Mouse (Mus musculus) embryonic facial prominence, embryonic 15.5 days (tissue): ENCODE data around the gene Slc25a42. TPM values are rescaled to one million over a fixed set of nuclear protein-coding genes. Genes with fewer than 3 reads are reported as not detected.

Experiments used
- ATAC-seq: fragments of 200-750 bp; cut with Nextera tagmentation; 2 replicates; pipeline ENCODE4 v1.8.0; 2017; ENCODE audit warnings: low read depth, moderate TSS enrichment; ENCODE audit not compliant: insufficient number of reproducible peaks, low FRiP score, low TSS enrichment
- H3K27ac ChIP-seq: fragments of 300-500 bp; sonication (generic); replicated peaks from 2 replicates; pipeline ENCODE4 v1.5.1; 2015; ENCODE audit warnings: mild to moderate bottlenecking, inconsistent platforms
- H3K27me3 ChIP-seq: fragments of 300-500 bp; sonication (generic); 2 replicates; pipeline ENCODE4 v1.6.1; 2015; ENCODE audit warnings: inconsistent platforms
- H3K36me3 ChIP-seq: fragments of 300-500 bp; sonication (generic); 2 replicates; pipeline ENCODE4 v1.6.1; 2015; ENCODE audit warnings: mild to moderate bottlenecking, inconsistent platforms
- H3K4me1 ChIP-seq: fragments of 300-500 bp; sonication (generic); 2 replicates; pipeline ENCODE4 v1.6.1; 2015; ENCODE audit warnings: inconsistent platforms
- H3K4me2 ChIP-seq: fragments of 300-500 bp; sonication (generic); replicated peaks from 2 replicates; pipeline ENCODE4 v1.6.1; 2015; ENCODE audit warnings: mild to moderate bottlenecking, inconsistent platforms
- H3K4me3 ChIP-seq: fragments of 300-500 bp; sonication (generic); replicated peaks from 2 replicates; pipeline ENCODE4 v1.5.1; 2015; ENCODE audit warnings: mild to moderate bottlenecking, inconsistent platforms
- H3K9ac ChIP-seq: fragments of 300-500 bp; sonication (generic); 2 replicates; pipeline ENCODE4 v1.6.1; 2015; ENCODE audit warnings: inconsistent platforms
- H3K9me3 ChIP-seq: fragments of 300-500 bp; sonication (generic); replicated peaks from 2 replicates; pipeline ENCODE4 v1.6.1; 2016; ENCODE audit warnings: inconsistent platforms
- WGBS: fragments of 180-500 bp; shearing (Covaris S2); methylation state at CpG from one replicate; pipeline ENCODE4 v1.1.7; 2015; 5-methylcytosine and 5-hydroxymethylcytosine counted together
- polyA plus RNA-seq: library from polyadenylated mRNA; unstranded; fragments of >200 nt; fragmentation: Nextera tagmentation; extraction: Ambion mirVana; gene quantifications from 2 replicates; pipeline ENCODE4 v1.2.1, GENCODE M21; 2015

The Slc25a42 gene
- polyA plus RNA-seq = 6.7 and 8.9 TPM in 2 replicates

- ATAC-seq = peak; percentile 98
These were observed at the start of gene Slc25a42 for GRCm38 (mm10) chr8:70212112-70213055. Gene Slc25a42 (minus strand): TSS chr8:70212305.

DNA sequence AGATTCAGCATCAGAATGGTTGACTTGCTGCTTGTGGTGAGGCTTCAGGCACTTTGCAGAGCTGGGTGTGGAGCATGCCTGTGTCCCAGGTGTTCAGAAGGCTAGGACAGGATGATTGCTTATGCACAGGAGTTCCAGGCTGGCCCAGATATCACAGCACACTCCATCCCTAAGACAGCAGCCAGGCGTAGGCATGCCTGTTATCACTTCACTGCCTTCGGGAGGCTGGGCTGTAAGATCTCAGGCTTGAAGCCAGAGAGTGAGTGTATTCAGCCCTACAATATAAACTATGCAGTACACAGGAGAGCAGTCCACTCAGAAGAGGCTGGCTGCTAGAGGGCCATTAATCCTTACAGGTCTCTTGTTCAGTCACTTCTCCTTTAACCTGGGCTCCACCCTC, 46.9 kb upstream of the Slc25a42 start:
- Histone ChIP-seq H3K4me2 (no peak overlapping the region), H3K9me3 (no peaks in the 10 kb centered on the region), H3K4me3 (no peak overlapping the region), H3K27ac (no peak overlapping the region), H3K27me3 (no peaks in the 10 kb centered on the region), H3K4me1 (no peaks in the 10 kb centered on the region), H3K36me3 (peaks cover 99% of the 10 kb centered on the region), H3K9ac (no peak overlapping the region)
- no peak for ATAC-seq
- WGBS = 91% methylated on average over 2 of the region's 2 CpGs

More at GRCm38 (mm10) chr8:70212112-70213055, at the start of gene Slc25a42:
- H3K4me3 ChIP-seq = peak within 1 kb of the TSS; percentile 82
- H3K27ac ChIP-seq = peak within 1 kb of the TSS; percentile 69
- H3K4me1 ChIP-seq = peaks cover 24% of the 10 kb centered on the region
- H3K9me3 ChIP-seq = no peaks in the 10 kb centered on the region
- peak within 1 kb of the TSS; percentile 97 for H3K4me2 ChIP-seq
- whole genome bisulfite sequencing = under 1% methylated on average over 66 of the region's 66 CpGs
- peak within 1 kb of the TSS; percentile 58 for H3K9ac ChIP-seq
- no peaks in the 10 kb centered on the region for H3K36me3 ChIP-seq
- no peaks in the 10 kb centered on the region for H3K27me3 ChIP-seq

GRCm38 (mm10) chr8:70258600-70258999, 46.5 kb upstream of the Slc25a42 start:
- Histone ChIP-seq H3K9ac (no peak overlapping the region), H3K4me3 (no peak overlapping the region), H3K9me3 (no peaks in the 10 kb centered on the region), H3K4me2 (no peak overlapping the region), H3K36me3 (peaks cover 99% of the 10 kb centered on the region), H3K4me1 (no peaks in the 10 kb centered on the region), H3K27me3 (no peaks in the 10 kb centered on the region), H3K27ac (no peak overlapping the region)
- WGBS = 96% methylated on average over 5 of the region's 5 CpGs
- no peak for ATAC-seq

GRCm38 (mm10) chr8:70257456-70257855, 45.4 kb upstream of the Slc25a42 start:
- H3K27ac ChIP-seq = no peak overlapping the region
- no peaks in the 10 kb centered on the region for H3K4me1 ChIP-seq
- H3K27me3 ChIP-seq = no peaks in the 10 kb centered on the region
- no peak for ATAC-seq
- H3K4me2 ChIP-seq = no peak overlapping the region
- H3K4me3 ChIP-seq = no peak overlapping the region
- no peak overlapping the region for H3K9ac ChIP-seq
- WGBS = 85% methylated on average over 3 of the region's 3 CpGs
- H3K36me3 ChIP-seq = peaks cover 99% of the 10 kb centered on the region
- H3K9me3 ChIP-seq = no peaks in the 10 kb centered on the region

- WGBS = 78% methylated on average over 1 of the region's 1 CpGs
- no peaks in the 10 kb centered on the region for H3K27me3 ChIP-seq
- H3K27ac ChIP-seq = no peak overlapping the region
- H3K36me3 ChIP-seq = peaks cover 98% of the 10 kb centered on the region
- no peak overlapping the region for H3K4me2 ChIP-seq
- no peaks in the 10 kb centered on the region for H3K9me3 ChIP-seq
- no peak overlapping the region for H3K9ac ChIP-seq
- no peak overlapping the region for H3K4me3 ChIP-seq
- no peaks in the 10 kb centered on the region for H3K4me1 ChIP-seq
- no peak for ATAC-seq
These were observed 42.5 kb upstream of the Slc25a42 start for GRCm38 (mm10) chr8:70254628-70255027.

DNA sequence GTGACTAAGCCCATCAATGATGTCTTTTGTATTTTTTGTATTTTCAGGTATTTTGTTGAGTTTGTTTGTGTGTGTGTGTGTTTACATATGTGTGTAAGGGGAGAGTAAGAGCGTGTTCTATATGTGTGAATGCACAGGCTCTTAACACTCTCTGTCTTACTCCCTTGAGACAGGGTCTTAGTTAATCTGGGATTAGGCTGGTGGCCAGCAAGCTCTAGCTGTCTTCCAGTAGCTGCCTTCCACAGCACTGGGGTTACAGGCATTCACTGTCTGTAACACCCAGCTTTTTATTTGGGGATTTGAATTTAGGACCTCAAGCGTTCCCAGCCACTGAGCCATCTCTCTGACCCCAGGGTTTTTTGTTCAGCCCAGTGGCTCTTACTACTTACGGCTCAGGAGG, 35.7 kb upstream of the Slc25a42 start:
- no peak overlapping the region for H3K4me3 ChIP-seq
- H3K27me3 ChIP-seq = no peaks in the 10 kb centered on the region
- no peak overlapping the region for H3K27ac ChIP-seq
- ATAC-seq = no peak
- no peaks in the 10 kb centered on the region for H3K4me1 ChIP-seq
- H3K9ac ChIP-seq = no peak overlapping the region
- WGBS = 85% methylated on average over 3 of the region's 3 CpGs
- H3K4me2 ChIP-seq = no peak overlapping the region
- no peaks in the 10 kb centered on the region for H3K9me3 ChIP-seq
- H3K36me3 ChIP-seq = peaks cover 88% of the 10 kb centered on the region

GRCm38 (mm10) chr8:70246622-70247021, 34.5 kb upstream of the Slc25a42 start:
- Histone ChIP-seq H3K4me3 (no peak overlapping the region), H3K4me1 (no peaks in the 10 kb centered on the region), H3K9ac (no peak overlapping the region), H3K36me3 (peaks cover 87% of the 10 kb centered on the region), H3K27me3 (no peaks in the 10 kb centered on the region), H3K4me2 (no peak overlapping the region), H3K27ac (no peak overlapping the region), H3K9me3 (no peaks in the 10 kb centered on the region)
- ATAC-seq = no peak
- WGBS = 79% methylated on average over 6 of the region's 6 CpGs

DNA sequence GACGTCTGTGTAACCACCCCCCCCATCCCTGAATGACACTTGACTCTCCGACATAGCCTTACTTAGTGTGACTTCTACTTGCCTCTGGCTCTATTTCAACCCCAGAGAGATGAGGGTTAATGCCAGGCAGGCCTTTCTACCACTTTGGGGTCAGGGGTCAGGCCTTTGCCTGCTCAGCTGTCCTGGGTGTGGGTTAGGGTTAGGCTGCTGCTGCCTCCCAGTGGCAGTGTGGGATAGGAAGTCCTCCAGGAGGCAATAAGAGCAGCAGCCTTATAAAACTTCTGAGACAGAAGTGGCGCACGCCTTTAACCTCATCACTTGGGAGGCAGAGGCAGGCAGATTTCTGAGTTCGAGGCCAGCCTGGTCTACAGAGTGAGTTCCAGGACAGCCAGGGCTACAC, 28.5 kb upstream of the Slc25a42 start:
- WGBS = 74% methylated on average over 5 of the region's 5 CpGs
- peaks cover 79% of the 10 kb centered on the region for H3K36me3 ChIP-seq
- peaks cover 5% of the 10 kb centered on the region for H3K4me1 ChIP-seq
- no peak overlapping the region for H3K9ac ChIP-seq
- H3K9me3 ChIP-seq = no peaks in the 10 kb centered on the region
- no peak overlapping the region for H3K4me2 ChIP-seq
- no peaks in the 10 kb centered on the region for H3K27me3 ChIP-seq
- no peak overlapping the region for H3K27ac ChIP-seq
- no peak overlapping the region for H3K4me3 ChIP-seq
- ATAC-seq = no peak; the same call in 1 of the 2 replicates

GRCm38 (mm10) chr8:70237842-70238241, 25.7 kb upstream of the Slc25a42 start:
- Histone ChIP-seq H3K27me3 (no peaks in the 10 kb centered on the region), H3K9ac (no peak overlapping the region), H3K4me3 (no peak overlapping the region), H3K4me1 (peaks cover 16% of the 10 kb centered on the region), H3K9me3 (no peaks in the 10 kb centered on the region), H3K36me3 (peaks cover 59% of the 10 kb centered on the region), H3K27ac (no peak overlapping the region), H3K4me2 (no peak overlapping the region)
- no peak for ATAC-seq
- WGBS = 88% methylated on average over 2 of the region's 2 CpGs

- no peak for ATAC-seq
- Histone ChIP-seq H3K4me1 (peaks cover 16% of the 10 kb centered on the region), H3K9me3 (no peaks in the 10 kb centered on the region), H3K27ac (peak overlapping the region; percentile 97), H3K9ac (peak overlapping the region; percentile 78), H3K36me3 (peaks cover 43% of the 10 kb centered on the region), H3K27me3 (no peaks in the 10 kb centered on the region), H3K4me2 (peak overlapping the region; percentile 93), H3K4me3 (peak overlapping the region; percentile 89)
- WGBS = 0% methylated on average over 15 of the region's 15 CpGs
These were observed 22.6 kb upstream of the Slc25a42 start for GRCm38 (mm10) chr8:70234781-70235128.

GRCm38 (mm10) chr8:70234080-70234780, 22.1 kb upstream of the Slc25a42 start, which contains the start of the genes Sugp2 and Armc6:
Gene Sugp2 (plus strand): TSS chr8:70234226.
Gene Armc6 (minus strand): TSS chr8:70234466.
- Histone ChIP-seq H3K9ac (peak within 1 kb of the TSS; percentile 78), H3K9me3 (no peaks in the 10 kb centered on the region), H3K4me3 (peak within 1 kb of the TSS; percentile 89), H3K4me1 (peaks cover 16% of the 10 kb centered on the region), H3K4me2 (peak within 1 kb of the TSS; percentile 93), H3K36me3 (peaks cover 44% of the 10 kb centered on the region), H3K27ac (peak within 1 kb of the TSS; percentile 97), H3K27me3 (no peaks in the 10 kb centered on the region)
- peak; percentile 96 for ATAC-seq
- WGBS = under 1% methylated on average over 67 of the region's 67 CpGs
